Mouse (Mus musculus) limb, embryonic 11.5 days (tissue): ENCODE results near the gene Prkd2. TPM values are rescaled to one million over a fixed set of nuclear protein-coding genes. Genes with fewer than 3 reads are reported as not detected.

Experiments
- ATAC-seq: fragments of 200-750 bp; cut with Nextera tagmentation; 2 replicates; pipeline ENCODE4 v1.8.0; 2017; ENCODE audit warnings: low read depth; ENCODE audit not compliant: insufficient number of reproducible peaks, low FRiP score, low TSS enrichment
- DNase-seq: peaks from one replicate; pipeline ENCODE4 v3.0.0-alpha.2; 2015; ENCODE audit warnings: low spot score
- H3K27ac ChIP-seq: fragments of 300-500 bp; sonication (generic); replicated peaks from 2 replicates; pipeline ENCODE4 v1.5.1; 2014; ENCODE audit warnings: low read depth, mild to moderate bottlenecking, low read length
- H3K27me3 ChIP-seq: fragments of 300-500 bp; sonication (generic); 2 replicates; pipeline ENCODE4 v1.6.1; 2014; ENCODE audit warnings: mild to moderate bottlenecking, low read length, mixed read lengths; ENCODE audit not compliant: control insufficient read depth, insufficient read depth
- H3K36me3 ChIP-seq: fragments of 300-500 bp; sonication (generic); 2 replicates; pipeline ENCODE4 v1.6.1; 2014; ENCODE audit warnings: mild to moderate bottlenecking, low read length, moderate library complexity, mixed read lengths; ENCODE audit not compliant: control insufficient read depth, insufficient read depth
- H3K4me1 ChIP-seq: fragments of 300-500 bp; sonication (generic); 2 replicates; pipeline ENCODE4 v1.6.1; 2014; ENCODE audit warnings: low read length, mixed read lengths; ENCODE audit not compliant: control insufficient read depth, insufficient read depth
- H3K4me2 ChIP-seq: fragments of 300-500 bp; sonication (generic); 2 replicates; pipeline ENCODE4 v1.6.1; 2014; ENCODE audit warnings: low read depth, mild to moderate bottlenecking, moderate library complexity; ENCODE audit not compliant: severe bottlenecking
- H3K4me3 ChIP-seq: fragments of 300-500 bp; sonication (generic); 2 replicates; pipeline ENCODE4 v1.5.1; 2014; ENCODE audit warnings: low read depth, low read length
- H3K9ac ChIP-seq: fragments of 300-500 bp; sonication (generic); 2 replicates; pipeline ENCODE4 v1.6.1; 2014; ENCODE audit warnings: mild to moderate bottlenecking, low read length
- H3K9me3 ChIP-seq: fragments of 300-500 bp; sonication (generic); 2 replicates; pipeline ENCODE4 v1.6.1; 2016; ENCODE audit warnings: low read length; ENCODE audit not compliant: control insufficient read depth
- WGBS: fragments of 180-500 bp; shearing (Covaris S2); extraction: QIAGEN DNeasy Blood & Tissue Kit; methylation state at CpG from one replicate; pipeline ENCODE4 v1.1.7; 2014; 5-methylcytosine and 5-hydroxymethylcytosine counted together
- polyA plus RNA-seq: library from polyadenylated mRNA; unstranded; fragments of >200 nt; fragmentation: Nextera tagmentation; extraction: Ambion mirVana; gene quantifications from 2 replicates; pipeline ENCODE4 v1.2.1, GENCODE M21; 2014

Gene Prkd2
- polyA plus RNA-seq, 1 experiment from 2014 or later, result 16.6 TPM

- no peak overlapping the region for H3K27ac ChIP-seq
- no peak for DNase-seq
- H3K27me3 ChIP-seq, result no peaks in the 10 kb centered on the region
- peaks cover 22% of the 10 kb centered on the region for H3K4me1 ChIP-seq
- H3K9me3 ChIP-seq, result no peaks in the 10 kb centered on the region
- peaks cover 10% of the 10 kb centered on the region for H3K36me3 ChIP-seq
- H3K4me3 ChIP-seq, result peak overlapping the region; percentile 14; the same call in 1 of the 2 replicates
- peak overlapping the region; percentile 99 for H3K4me2 ChIP-seq
- no peak for ATAC-seq
- H3K9ac ChIP-seq, result 0 out of 2 replicates have a peak overlapping the region, but pooled peaks have one; percentile 34
- 56% methylated on average over 3 of the region's 3 CpGs for WGBS
Observed at GRCm38 (mm10) chr7:16844696-16845071, 2.0 kb downstream of the Prkd2 start.

DNA sequence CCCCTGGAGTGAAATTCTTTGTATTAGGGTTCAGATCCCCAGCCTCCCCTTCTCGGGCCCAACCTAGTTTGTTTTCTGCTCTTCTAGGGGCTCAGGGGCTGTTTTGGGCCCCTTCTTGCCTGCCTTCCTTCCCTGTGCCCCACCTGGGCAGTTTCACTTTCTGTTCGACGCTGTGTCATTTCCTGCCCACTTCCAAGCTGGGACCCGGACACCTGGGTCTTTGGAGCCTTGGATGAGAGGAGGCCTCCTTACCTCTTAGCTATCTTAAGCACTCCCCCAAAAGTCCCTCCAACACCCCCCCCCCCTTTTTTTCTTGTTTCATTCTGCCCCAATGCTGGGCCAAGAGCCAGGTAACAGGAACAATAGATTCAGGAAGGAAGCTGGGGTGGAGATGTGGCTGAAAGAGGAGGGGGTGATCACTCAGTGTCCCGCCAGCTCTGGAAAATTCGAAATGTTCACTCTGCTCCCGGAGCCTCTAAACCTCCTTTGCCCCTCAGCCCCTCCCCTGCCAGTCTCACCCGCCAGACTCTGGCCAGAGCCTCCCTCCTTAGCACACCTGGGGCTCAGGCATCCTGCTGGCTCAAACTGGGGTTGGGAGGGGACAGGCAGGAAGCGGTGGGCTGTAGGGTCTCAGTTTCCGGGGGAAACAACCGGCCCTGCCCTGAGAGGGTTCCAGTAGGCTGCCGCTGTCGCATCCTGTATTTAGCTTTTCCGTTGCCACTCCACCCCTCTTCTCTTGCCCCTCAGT lies 2.5 kb downstream of the Prkd2 start:
- H3K9me3 ChIP-seq, result no peaks in the 10 kb centered on the region
- peak overlapping the region; percentile 30; the same call in 1 of the 2 replicates for H3K27ac ChIP-seq
- no peaks in the 10 kb centered on the region for H3K27me3 ChIP-seq
- DNase-seq (peak; percentile 42), ATAC-seq (no peak)
- H3K4me1 ChIP-seq, result peaks cover 22% of the 10 kb centered on the region
- WGBS, result 28% methylated on average over 14 of the region's 14 CpGs
- H3K4me2 ChIP-seq, result peak overlapping the region; percentile 99
- peak overlapping the region; percentile 45 for H3K9ac ChIP-seq
- peaks cover 11% of the 10 kb centered on the region for H3K36me3 ChIP-seq
- peak overlapping the region; percentile 14; the same call in 1 of the 2 replicates for H3K4me3 ChIP-seq

- no peak for DNase-seq
- Histone ChIP-seq H3K27ac (peak overlapping the region; percentile 30; the same call in 1 of the 2 replicates), H3K9ac (peak overlapping the region; percentile 45), H3K9me3 (no peaks in the 10 kb centered on the region), H3K27me3 (no peaks in the 10 kb centered on the region), H3K4me1 (peaks cover 22% of the 10 kb centered on the region), H3K4me3 (peak overlapping the region; percentile 14; the same call in 1 of the 2 replicates), H3K36me3 (peaks cover 12% of the 10 kb centered on the region; the same call in 1 of the 2 replicates), H3K4me2 (peak overlapping the region; percentile 99)
- WGBS, result 34% methylated on average over 10 of the region's 10 CpGs
- no peak for ATAC-seq
Observed at GRCm38 (mm10) chr7:16845820-16846167, 3.1 kb downstream of the Prkd2 start.

DNA sequence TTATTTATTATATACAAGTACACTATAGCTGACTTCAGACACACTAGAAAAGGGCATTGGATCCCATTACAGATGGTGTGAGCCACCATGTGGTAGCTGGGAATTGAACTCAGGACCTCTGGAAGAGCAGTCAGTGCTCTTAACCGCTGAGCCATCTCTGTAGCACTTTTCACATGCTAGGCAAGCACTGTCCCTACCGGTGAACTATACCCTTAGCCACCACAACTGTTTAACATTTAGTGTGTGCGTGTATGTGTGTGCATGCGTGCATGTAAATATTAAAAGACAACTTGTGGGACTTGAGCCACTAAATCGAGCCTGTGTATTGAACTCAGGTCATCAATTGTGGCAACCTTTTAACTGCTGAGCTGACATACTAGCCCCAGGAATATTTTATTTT lies 4.1 kb downstream of the Prkd2 start:
- H3K9me3 ChIP-seq, result no peaks in the 10 kb centered on the region
- no peak overlapping the region for H3K27ac ChIP-seq
- peaks cover 18% of the 10 kb centered on the region for H3K4me1 ChIP-seq
- H3K27me3 ChIP-seq, result no peaks in the 10 kb centered on the region
- DNase-seq (no peak), ATAC-seq (no peak)
- no peak overlapping the region for H3K4me3 ChIP-seq
- H3K9ac ChIP-seq, result no peak overlapping the region
- H3K36me3 ChIP-seq, result peaks cover 14% of the 10 kb centered on the region; the same call in 1 of the 2 replicates
- H3K4me2 ChIP-seq, result no peak overlapping the region
- 94% methylated on average over 5 of the region's 5 CpGs for WGBS

DNA sequence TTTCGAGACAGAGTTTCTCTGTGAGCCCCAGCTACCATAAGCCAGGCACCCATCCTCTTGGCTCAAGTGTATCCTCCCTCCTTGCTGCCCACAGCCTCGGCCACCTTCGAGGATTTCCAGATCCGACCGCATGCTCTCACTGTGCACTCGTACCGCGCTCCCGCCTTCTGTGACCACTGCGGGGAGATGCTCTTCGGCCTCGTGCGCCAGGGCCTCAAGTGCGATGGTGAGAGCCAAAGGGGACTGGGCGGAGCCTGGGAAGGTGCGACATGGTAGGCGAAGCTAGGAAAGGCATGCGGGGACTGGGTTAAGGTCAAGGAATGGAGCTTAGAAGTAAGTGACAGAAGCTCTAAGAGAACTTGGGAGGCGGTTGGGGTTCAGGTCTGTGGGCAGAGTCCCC lies 4.8 kb downstream of the Prkd2 start:
- H3K36me3 ChIP-seq, result peaks cover 15% of the 10 kb centered on the region; the same call in 1 of the 2 replicates
- no peak overlapping the region for H3K27ac ChIP-seq

DNA sequence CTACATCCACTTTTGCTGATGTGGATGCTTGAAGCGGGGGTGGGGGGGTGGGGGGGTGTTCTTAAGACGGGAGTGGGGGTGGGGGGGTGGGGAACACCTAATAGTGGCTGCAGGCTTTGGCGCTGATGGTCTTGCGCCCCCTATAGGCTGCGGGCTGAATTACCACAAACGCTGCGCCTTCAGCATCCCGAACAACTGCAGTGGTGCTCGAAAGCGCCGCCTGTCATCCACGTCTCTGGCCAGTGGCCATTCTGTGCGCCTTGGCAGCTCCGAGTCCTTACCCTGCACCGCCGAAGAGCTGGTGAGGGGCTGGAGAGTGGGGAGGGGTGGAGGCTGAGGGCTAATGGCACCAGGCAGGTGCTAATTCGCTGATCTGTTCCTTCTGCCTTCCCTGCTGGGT lies 5.9 kb downstream of the Prkd2 start:
- Histone ChIP-seq H3K9ac (no peak overlapping the region), H3K4me3 (no peak overlapping the region), H3K27ac (no peak overlapping the region), H3K36me3 (peaks cover 17% of the 10 kb centered on the region; the same call in 1 of the 2 replicates), H3K9me3 (no peaks in the 10 kb centered on the region), H3K4me2 (no peak overlapping the region), H3K27me3 (no peaks in the 10 kb centered on the region), H3K4me1 (peaks cover 18% of the 10 kb centered on the region)
- 27% methylated on average over 17 of the region's 17 CpGs for WGBS
- no peak for ATAC-seq
- peak; percentile 67 for DNase-seq

More for the DNA sequence above, 4.8 kb downstream of the Prkd2 start:
- Histone ChIP-seq H3K4me3 (no peak overlapping the region), H3K9ac (no peak overlapping the region), H3K4me2 (no peak overlapping the region), H3K27me3 (no peaks in the 10 kb centered on the region), H3K9me3 (no peaks in the 10 kb centered on the region), H3K4me1 (peaks cover 18% of the 10 kb centered on the region)
- 85% methylated on average over 19 of the region's 19 CpGs for WGBS
- ATAC-seq (no peak), DNase-seq (no peak)

GRCm38 (mm10) chr7:16851636-16852035 lies 8.9 kb downstream of the Prkd2 start:
- H3K9me3 ChIP-seq, result no peaks in the 10 kb centered on the region
- H3K4me3 ChIP-seq, result no peak overlapping the region
- H3K36me3 ChIP-seq, result peaks cover 32% of the 10 kb centered on the region
- ATAC-seq (no peak), DNase-seq (no peak)
- no peak overlapping the region for H3K27ac ChIP-seq
- H3K27me3 ChIP-seq, result no peaks in the 10 kb centered on the region
- H3K4me2 ChIP-seq, result no peak overlapping the region
- H3K4me1 ChIP-seq, result no peaks in the 10 kb centered on the region
- no peak overlapping the region for H3K9ac ChIP-seq
- 85% methylated on average over 4 of the region's 4 CpGs for WGBS

GRCm38 (mm10) chr7:16853302-16853831 lies 10.7 kb downstream of the Prkd2 start:
- Histone ChIP-seq H3K27me3 (no peaks in the 10 kb centered on the region), H3K27ac (no peak overlapping the region), H3K4me2 (no peak overlapping the region), H3K9ac (no peak overlapping the region), H3K9me3 (no peaks in the 10 kb centered on the region), H3K4me1 (no peaks in the 10 kb centered on the region), H3K36me3 (peaks cover 33% of the 10 kb centered on the region), H3K4me3 (no peak overlapping the region)
- no peak for DNase-seq
- no peak for ATAC-seq
- WGBS, result 85% methylated on average over 14 of the region's 14 CpGs
